Mouse (Mus musculus) embryonic facial prominence, embryonic 10.5 days (tissue): ENCODE results near the gene Dctn2. TPM values are rescaled to one million over a fixed set of nuclear protein-coding genes. Genes with fewer than 3 reads are reported as not detected.
A peak's percentile ranks its signal among the peaks of the same experiment; 100 is the strongest.

Source experiments
- DNase-seq: peaks from one replicate; pipeline ENCODE4 v3.0.0-alpha.2; 2017; ENCODE audit warnings: low spot score
- H3K27ac ChIP-seq: fragments of 300-500 bp; sonication (generic); replicated peaks from 2 replicates; pipeline ENCODE4 v1.5.1; 2016; ENCODE audit warnings: mild to moderate bottlenecking
- H3K27me3 ChIP-seq: fragments of 300-500 bp; sonication (generic); replicated peaks from 2 replicates; pipeline ENCODE4 v1.6.1; 2016; ENCODE audit warnings: low read depth, mild to moderate bottlenecking; ENCODE audit not compliant: poor library complexity, severe bottlenecking
- H3K36me3 ChIP-seq: fragments of 300-500 bp; sonication (generic); replicated peaks from 2 replicates; pipeline ENCODE4 v1.6.1; 2016; ENCODE audit warnings: mild to moderate bottlenecking, moderate library complexity
- H3K4me1 ChIP-seq: fragments of 300-500 bp; sonication (generic); 2 replicates; pipeline ENCODE4 v1.6.1; 2016
- H3K4me3 ChIP-seq: fragments of 300-500 bp; sonication (generic); 2 replicates; pipeline ENCODE4 v1.5.1; 2016; ENCODE audit warnings: mild to moderate bottlenecking, moderate library complexity
- H3K9me3 ChIP-seq: fragments of 300-500 bp; sonication (generic); 2 replicates; pipeline ENCODE4 v1.6.1; 2016; ENCODE audit warnings: mild to moderate bottlenecking
- WGBS: fragments of 180-500 bp; shearing (Covaris S2); methylation state at CpG from one replicate; pipeline ENCODE4 v1.1.7; 2016; 5-methylcytosine and 5-hydroxymethylcytosine counted together
- polyA plus RNA-seq: library from polyadenylated mRNA; unstranded; fragments of >200 nt; fragmentation: Nextera tagmentation; extraction: Ambion mirVana; gene quantifications from 2 replicates; pipeline ENCODE4 v1.2.1, GENCODE M21; 2016

Dctn2 gene
- polyA plus RNA-seq, 1 experiment from 2014 or later, result 187 TPM

DNA sequence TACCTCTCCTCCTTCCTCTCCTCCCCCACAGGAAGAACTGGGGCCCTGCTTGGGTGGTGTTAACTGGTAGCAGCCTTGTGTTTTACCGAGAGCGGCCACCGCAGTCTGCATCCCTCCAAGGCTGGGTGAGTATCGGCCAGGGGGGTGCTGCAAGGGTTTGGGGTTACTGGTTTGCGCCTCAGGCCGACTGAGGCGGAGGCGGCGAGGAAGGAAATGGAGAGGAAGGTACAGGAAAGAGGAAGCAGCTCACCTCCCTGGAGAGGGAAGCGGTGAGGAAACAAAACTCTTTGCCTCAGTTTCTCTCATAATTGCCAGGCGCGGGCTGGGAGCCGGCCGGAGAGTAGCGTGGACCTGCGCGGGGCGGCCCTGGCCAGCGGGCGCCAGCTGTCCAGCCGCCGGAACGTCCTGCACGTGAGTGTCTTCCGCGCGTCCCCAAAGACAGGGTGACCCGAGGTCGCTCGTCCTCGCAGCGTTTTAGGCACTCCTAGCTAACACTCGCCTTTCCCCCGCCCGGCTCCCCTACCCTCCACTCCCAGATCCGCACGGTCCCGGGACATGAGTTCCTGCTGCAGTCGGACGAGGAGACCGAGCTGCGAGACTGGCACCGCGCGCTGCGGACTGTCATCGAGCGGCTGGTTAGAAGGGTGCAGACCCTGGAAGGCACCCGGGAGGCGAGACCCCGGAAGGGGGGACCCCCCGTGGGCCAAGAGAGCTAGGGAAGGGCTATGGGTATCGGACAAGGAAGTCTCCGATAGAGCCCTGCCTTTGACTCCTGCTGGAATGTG, 60.0 kb downstream of the Dctn2 start:
- H3K27ac ChIP-seq, result peak overlapping the region; percentile 68
- peaks cover 96% of the 10 kb centered on the region for H3K27me3 ChIP-seq
- under 1% methylated on average over 54 of the region's 54 CpGs for WGBS
- H3K36me3 ChIP-seq, result peaks cover 16% of the 10 kb centered on the region
- peaks cover 39% of the 10 kb centered on the region for H3K4me1 ChIP-seq
- H3K4me3 ChIP-seq, result peak overlapping the region; percentile 63
- H3K9me3 ChIP-seq, result no peaks in the 10 kb centered on the region
- peak; percentile 70 for DNase-seq

DNA sequence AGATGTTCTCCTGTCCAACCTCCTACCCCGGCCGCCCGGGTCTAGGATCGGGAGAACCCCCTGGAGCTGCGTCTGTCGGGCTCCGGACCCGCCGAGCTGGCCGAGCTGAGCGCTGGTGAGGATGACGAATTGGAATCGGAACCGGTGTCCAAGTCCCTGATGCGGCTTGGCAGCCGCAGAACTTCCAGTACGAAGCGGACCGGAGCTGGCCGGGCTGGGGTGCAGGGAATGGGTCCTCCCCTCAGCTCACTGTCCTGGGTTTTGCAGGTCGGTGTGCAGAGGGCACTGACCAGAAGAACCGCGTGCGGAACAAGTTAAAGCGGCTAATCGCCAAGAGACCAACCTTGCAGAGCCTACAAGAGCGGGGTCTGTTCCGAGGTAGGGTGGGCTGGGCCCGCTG, 60.7 kb downstream of the Dctn2 start:
- peaks cover 39% of the 10 kb centered on the region for H3K4me1 ChIP-seq
- peaks cover 22% of the 10 kb centered on the region for H3K36me3 ChIP-seq
- H3K27me3 ChIP-seq, result peaks cover 100% of the 10 kb centered on the region
- no peaks in the 10 kb centered on the region for H3K9me3 ChIP-seq
- no peak for DNase-seq
- H3K27ac ChIP-seq, result no peak overlapping the region; the same call in 1 of the 2 replicates
- 4% methylated on average over 29 of the region's 29 CpGs for WGBS
- peak overlapping the region; percentile 63 for H3K4me3 ChIP-seq

DNA sequence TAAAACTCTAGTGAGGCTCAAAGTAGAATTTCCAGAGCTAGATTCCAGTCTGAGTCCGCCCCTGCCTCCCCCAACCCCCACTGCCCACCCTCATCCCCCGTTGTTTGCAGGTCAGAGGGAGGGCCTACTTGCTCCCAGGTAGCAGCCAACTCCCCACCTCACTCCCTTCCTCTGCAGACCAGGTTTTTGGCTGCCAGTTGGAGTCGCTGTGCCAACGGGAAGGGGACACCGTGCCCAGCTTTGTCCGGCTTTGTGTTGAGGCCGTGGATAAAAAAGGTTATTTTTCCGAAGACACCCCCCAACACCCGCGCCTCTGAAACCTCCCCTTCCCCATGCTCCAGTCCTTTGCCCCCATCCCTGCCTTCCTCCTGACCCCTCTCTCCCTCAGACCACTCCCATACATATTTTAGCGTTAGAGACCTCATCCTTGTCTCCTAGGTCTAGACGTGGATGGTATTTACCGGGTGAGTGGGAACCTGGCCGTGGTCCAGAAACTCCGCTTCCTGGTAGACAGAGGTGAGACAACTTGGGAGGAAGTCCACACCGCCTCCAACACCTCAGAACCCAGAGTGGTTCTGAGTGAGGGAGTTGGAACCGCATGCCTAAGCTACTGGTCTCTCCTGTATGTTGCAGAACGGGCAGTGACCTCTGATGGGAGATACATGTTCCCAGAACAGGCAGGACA, 61.4 kb downstream of the Dctn2 start:
- peaks cover 30% of the 10 kb centered on the region for H3K36me3 ChIP-seq
- no peak overlapping the region for H3K27ac ChIP-seq
- WGBS, result 49% methylated on average over 18 of the region's 18 CpGs
- H3K4me3 ChIP-seq, result 0 out of 2 replicates have a peak overlapping the region, but pooled peaks have one; percentile 63
- peaks cover 44% of the 10 kb centered on the region for H3K4me1 ChIP-seq
- no peaks in the 10 kb centered on the region for H3K9me3 ChIP-seq
- peaks cover 93% of the 10 kb centered on the region for H3K27me3 ChIP-seq
- no peak for DNase-seq

- DNase-seq, result no peak
- Histone ChIP-seq H3K27me3 (peaks cover 67% of the 10 kb centered on the region), H3K4me3 (no peak overlapping the region), H3K27ac (no peak overlapping the region), H3K4me1 (peaks cover 38% of the 10 kb centered on the region), H3K36me3 (peaks cover 55% of the 10 kb centered on the region), H3K9me3 (no peaks in the 10 kb centered on the region)
- WGBS, result 78% methylated on average over 7 of the region's 7 CpGs
These were observed 64.0 kb downstream of the Dctn2 start for GRCm38 (mm10) chr10:127330212-127330611.

Other genes with a start within 250 kb of the Dctn2 start
- gene Tsfm, start 235.5 kb upstream of the Dctn2 start, polyA plus RNA-seq, result 103 and 106 TPM in 2 replicates
- 58.6 and 62.4 TPM in 2 replicates for gene Mettl1, start 225.0 kb upstream of the Dctn2 start, polyA plus RNA-seq
- 0.27 and 0.29 TPM in 2 replicates for gene Eef1akmt3, start 224.9 kb upstream of the Dctn2 start, polyA plus RNA-seq
- gene Cyp27b1, start 218.1 kb upstream of the Dctn2 start, polyA plus RNA-seq, result 0.14 TPM in 2 replicates
- 1.2 and 1.3 TPM in 2 replicates for gene March9, start 206.2 kb upstream of the Dctn2 start, polyA plus RNA-seq
- gene Cdk4, start 202.8 kb upstream of the Dctn2 start, polyA plus RNA-seq, result 3,008 and 3,023 TPM in 2 replicates
- 168 and 180 TPM in 2 replicates for gene Tspan31, start 196.1 kb upstream of the Dctn2 start, polyA plus RNA-seq
- 0.04 and 0.21 TPM in 2 replicates for gene Agap2, start 191.1 kb upstream of the Dctn2 start, polyA plus RNA-seq
- gene Os9, start 145.2 kb upstream of the Dctn2 start, polyA plus RNA-seq, result 59.7 and 60.1 TPM in 2 replicates
- gene B4galnt1, start 101.1 kb upstream of the Dctn2 start, polyA plus RNA-seq, result 3.0 and 3.8 TPM in 2 replicates
- 2.1 and 2.9 TPM in 2 replicates for gene Slc26a10, start 85.7 kb upstream of the Dctn2 start, polyA plus RNA-seq
- 26.9 and 29.6 TPM in 2 replicates for gene Arhgef25, start 76.3 kb upstream of the Dctn2 start, polyA plus RNA-seq
- gene Dtx3, start 70.6 kb upstream of the Dctn2 start, polyA plus RNA-seq, result 107 and 115 TPM in 2 replicates
- gene Pip4k2c, start 54.8 kb upstream of the Dctn2 start, polyA plus RNA-seq, result 25.3 and 25.9 TPM in 2 replicates
- 11.6 and 11.9 TPM in 2 replicates for gene Kif5a, start 3.0 kb upstream of the Dctn2 start, polyA plus RNA-seq
- gene Mbd6, start 22.6 kb downstream of the Dctn2 start, polyA plus RNA-seq, result 11.1 and 12.2 TPM in 2 replicates
- gene Mars, start 45.4 kb downstream of the Dctn2 start, polyA plus RNA-seq, result 160 and 175 TPM in 2 replicates
- 2.0 and 2.1 TPM in 2 replicates for gene Arhgap9, start 55.6 kb downstream of the Dctn2 start, polyA plus RNA-seq
- 11.4 and 13.0 TPM in 2 replicates for gene Gli1, start 75.6 kb downstream of the Dctn2 start, polyA plus RNA-seq
- 0.04 TPM in 1 of 2 replicates, not detected in the other for gene Inhbe, start 88.0 kb downstream of the Dctn2 start, polyA plus RNA-seq
- 0.09 and 0.10 TPM in 2 replicates for gene Inhbc, start 104.1 kb downstream of the Dctn2 start, polyA plus RNA-seq
- 33.9 and 41.9 TPM in 2 replicates for gene R3hdm2, start 114.0 kb downstream of the Dctn2 start, polyA plus RNA-seq
- 0.57 and 0.58 TPM in 2 replicates for gene Stac3, start 235.3 kb downstream of the Dctn2 start, polyA plus RNA-seq
- gene Ndufa4l2, start 248.6 kb downstream of the Dctn2 start, polyA plus RNA-seq, result 2.2 and 4.5 TPM in 2 replicates